Mouse (Mus musculus) MEL (cell line): ENCODE data around the gene Tanc1. TPM values are rescaled to one million over a fixed set of nuclear protein-coding genes. Genes with fewer than 3 reads are reported as not detected.

Source experiments
- DNase-seq: peaks from one replicate; pipeline ENCODE4 v3.0.0; 2011; ENCODE audit warnings: low read depth, low spot score
- H3K27ac ChIP-seq: 2 replicates; pipeline ENCODE4 v1.5.1; 2012; ENCODE audit warnings: low read depth, mild to moderate bottlenecking, control low read depth, low read length, moderate library complexity; ENCODE audit not compliant: control insufficient read depth
- H3K27me3 ChIP-seq, 2 experiments: fragments of 150-350 bp in 1 of 2; sonication (generic) in 1 of 2; 2 replicates each; pipeline ENCODE4 v1.6.1; 2012; ENCODE audit warnings: low read length in 2 of 2, mild to moderate bottlenecking in 2 of 2, improper control_type of control experiment in 1 of 2, moderate library complexity in 1 of 2; ENCODE audit not compliant: insufficient read depth in 2 of 2, control insufficient read depth in 1 of 2
- H3K36me3 ChIP-seq, 2 experiments: 2 replicates each; pipeline ENCODE4 v1.6.1; 2012 to 2014; ENCODE audit warnings: low read length in 2 of 2, improper control_type of control experiment in 1 of 2, inconsistent platforms in 1 of 2, mild to moderate bottlenecking in 1 of 2; ENCODE audit not compliant: insufficient read depth in 2 of 2, control insufficient read depth in 1 of 2
- H3K4me1 ChIP-seq, 2 experiments: fragments of 150-350 bp in 1 of 2; sonication (generic) in 1 of 2; 2 replicates each; pipeline ENCODE4 v1.6.1; 2012; ENCODE audit warnings: low read length in 2 of 2, improper control_type of control experiment in 1 of 2, mild to moderate bottlenecking in 1 of 2; ENCODE audit not compliant: insufficient read depth in 2 of 2, control insufficient read depth in 1 of 2
- H3K4me3 ChIP-seq, 2 experiments: fragments of 150-350 bp in 1 of 2; sonication (generic) in 1 of 2; 2 replicates each; pipeline ENCODE4 v1.5.1; 2012; ENCODE audit warnings: low read depth in 2 of 2, low read length in 2 of 2, mild to moderate bottlenecking in 2 of 2, moderate library complexity in 2 of 2, control low read depth in 1 of 2, improper control_type of control experiment in 1 of 2; ENCODE audit not compliant: control insufficient read depth in 1 of 2, insufficient read depth in 1 of 2
- H3K79me2 ChIP-seq: 2 replicates; pipeline ENCODE4 v1.6.1; 2012; ENCODE audit warnings: mild to moderate bottlenecking, low read length, moderate library complexity; ENCODE audit not compliant: control insufficient read depth, poor library complexity, insufficient read depth
- H3K9ac ChIP-seq: 2 replicates; pipeline ENCODE4 v1.6.1; 2012; ENCODE audit warnings: low read depth, mild to moderate bottlenecking, control low read depth, low read length, moderate library complexity; ENCODE audit not compliant: control insufficient read depth, poor library complexity, severe bottlenecking
- H3K9me3 ChIP-seq: fragments of 150-350 bp; sonication (generic); replicated peaks from 2 replicates; pipeline ENCODE4 v1.6.1; 2012; ENCODE audit warnings: mild to moderate bottlenecking, low read length, improper control_type of control experiment, moderate library complexity; ENCODE audit not compliant: insufficient read depth
- BHLHE40 ChIP-seq: IDR thresholded peaks from 2 replicates; pipeline ENCODE4 v1.6.1; 2012; ENCODE audit warnings: low read depth, mild to moderate bottlenecking, inconsistent platforms, low read length, improper control_type of control experiment, borderline replicate concordance
- CHD2 ChIP-seq: IDR thresholded peaks from 2 replicates; pipeline ENCODE4 v1.6.1; 2011; ENCODE audit warnings: low read length, improper control_type of control experiment
- E2F4 ChIP-seq: IDR thresholded peaks from 2 replicates; pipeline ENCODE4 v1.6.1; 2011; ENCODE audit warnings: low read depth, low read length, improper control_type of control experiment, borderline replicate concordance
- ELF1 ChIP-seq: IDR thresholded peaks from 2 replicates; pipeline ENCODE4 v1.6.1; 2014; ENCODE audit warnings: low read depth, mild to moderate bottlenecking, inconsistent platforms, low read length, improper control_type of control experiment, moderate library complexity
- ETS1 ChIP-seq: IDR thresholded peaks from 2 replicates; pipeline ENCODE4 v1.6.1; 2012; ENCODE audit warnings: low read depth, mild to moderate bottlenecking, inconsistent platforms, low read length, improper control_type of control experiment, moderate library complexity
- GABPA ChIP-seq: IDR thresholded peaks from 2 replicates; pipeline ENCODE4 v1.6.1; 2012; ENCODE audit warnings: low read depth, mild to moderate bottlenecking, inconsistent platforms, low read length, improper control_type of control experiment, moderate library complexity
- GATA1 ChIP-seq: IDR thresholded peaks from 2 replicates; pipeline ENCODE4 v1.6.1; 2011; ENCODE audit warnings: low read depth, low read length, improper control_type of control experiment
- HCFC1 ChIP-seq: IDR thresholded peaks from 2 replicates; pipeline ENCODE4 v1.6.1; 2012; ENCODE audit warnings: low read depth, mild to moderate bottlenecking, inconsistent platforms, low read length, improper control_type of control experiment, moderate library complexity
- KAT2A ChIP-seq: conservative IDR thresholded peaks from 2 replicates; pipeline ENCODE4 v1.6.1; 2012; ENCODE audit warnings: low read depth, low read length, improper control_type of control experiment, inconsistent platforms
- MAX ChIP-seq: IDR thresholded peaks from 2 replicates; pipeline ENCODE4 v1.6.1; 2011; ENCODE audit warnings: low read length, improper control_type of control experiment
- MYB ChIP-seq: IDR thresholded peaks from 2 replicates; pipeline ENCODE4 v1.6.1; 2011; ENCODE audit warnings: mild to moderate bottlenecking, low read depth, low read length, improper control_type of control experiment
- NRF1 ChIP-seq: IDR thresholded peaks from 2 replicates; pipeline ENCODE4 v1.6.1; 2014; ENCODE audit warnings: low read depth, mild to moderate bottlenecking, inconsistent platforms, low read length, improper control_type of control experiment, moderate library complexity; ENCODE audit not compliant: poor library complexity, insufficient read depth, severe bottlenecking
- POLR2AphosphoS2 ChIP-seq: IDR thresholded peaks from 2 replicates; pipeline ENCODE4 v1.6.1; 2011; ENCODE audit warnings: low read length, improper control_type of control experiment
- TAL1 ChIP-seq: IDR thresholded peaks from 2 replicates; pipeline ENCODE4 v1.6.1; 2012; ENCODE audit warnings: mild to moderate bottlenecking, inconsistent platforms, low read length, moderate library complexity, mixed read lengths
- UBTF ChIP-seq: IDR thresholded peaks from 2 replicates; pipeline ENCODE4 v1.6.1; 2012; ENCODE audit warnings: low read depth, mild to moderate bottlenecking, inconsistent platforms, low read length, improper control_type of control experiment, moderate library complexity, borderline replicate concordance; ENCODE audit not compliant: insufficient read depth
- USF1 ChIP-seq: IDR thresholded peaks from 2 replicates; pipeline ENCODE4 v1.6.1; 2014; ENCODE audit warnings: low read depth, mild to moderate bottlenecking, inconsistent platforms, low read length, improper control_type of control experiment, moderate library complexity
- ZKSCAN1 ChIP-seq: IDR thresholded peaks from 2 replicates; pipeline ENCODE4 v1.6.1; 2012; ENCODE audit warnings: low read depth, mild to moderate bottlenecking, inconsistent platforms, low read length, improper control_type of control experiment, moderate library complexity
- polyA plus RNA-seq, 2 experiments: library from polyadenylated mRNA; stranded (reverse) in 1 of 2; unstranded in 1 of 2; fragments of >175 nt in 1 of 2; fragments of >200 nt in 1 of 2; gene quantifications; 2 replicates each; pipeline versions ENCODE4 v1.2.1 to v1.2.4; 2012; ENCODE audit warnings: low replicate concordance in 2 of 2, low read depth in 1 of 2; ENCODE audit not compliant: insufficient read length in 2 of 2, insufficient read depth in 1 of 2, missing spikeins in 1 of 2
- total RNA-seq: library from RNA; depleted of rRNA; stranded (reverse); fragments of 300-350 nt; gene quantifications from 2 replicates; pipeline ENCODE4 v1.2.3, GENCODE M21; 2012

Gene Tanc1
- total and polyA plus RNA-seq, 3 experiments, result 0.54 to 0.78 TPM; not detected in 1

DNA sequence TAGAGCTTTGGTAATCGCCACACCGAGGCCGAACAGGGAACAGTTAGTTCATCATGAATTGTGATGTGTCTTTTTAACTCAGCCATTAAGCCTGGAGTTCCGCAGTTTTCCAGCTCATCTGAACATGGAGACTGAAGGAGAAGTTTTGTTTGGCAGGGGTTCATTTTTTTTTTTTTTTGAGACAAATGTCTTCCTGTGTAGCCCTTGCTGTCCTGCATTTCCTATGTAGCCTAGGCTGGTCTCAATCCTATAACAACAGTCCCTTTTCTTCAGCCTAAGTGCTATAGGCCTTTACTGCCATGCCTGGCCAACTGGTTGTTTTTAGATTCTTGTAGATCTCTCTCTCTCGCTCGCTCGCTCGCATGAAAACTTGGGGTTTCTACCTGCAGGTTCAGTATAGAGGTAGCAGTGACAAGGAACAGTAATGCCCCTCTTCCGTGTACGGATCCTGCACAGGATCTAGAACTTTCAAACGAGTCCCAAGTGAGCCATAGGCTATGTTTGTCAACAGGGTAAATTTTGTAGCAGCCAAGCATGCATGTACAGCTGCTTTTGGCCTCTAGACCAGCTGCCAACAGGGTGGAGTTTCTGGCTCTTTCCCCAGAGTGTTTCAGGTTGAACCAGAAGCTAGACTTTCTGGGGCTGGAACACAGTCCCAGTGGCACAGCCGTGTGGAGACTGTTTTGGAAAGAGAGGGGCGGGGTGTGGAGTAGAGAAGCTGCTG, 157.0 kb downstream of the Tanc1 start:
- H3K36me3 ChIP-seq, result no peaks in the 10 kb centered on the region
- H3K4me3 ChIP-seq, result no peak overlapping the region
- no peak for DNase-seq
- H3K79me2 ChIP-seq, result no peaks in the 10 kb centered on the region
- H3K4me1 ChIP-seq, result no peaks in the 10 kb centered on the region
- H3K27me3 ChIP-seq, result no peaks in the 10 kb centered on the region; a peak in 1 of 4 replicates
- H3K27ac ChIP-seq, result no peak overlapping the region
- no peaks in the 10 kb centered on the region for H3K9me3 ChIP-seq
- TF ChIP-seq HCFC1, result no peak
- no peak for TF ChIP-seq ETS1
- no peak for TF ChIP-seq ZKSCAN1
- no peak for TF ChIP-seq POLR2AphosphoS2
- no peak for TF ChIP-seq UBTF
- no peak for TF ChIP-seq GABPA
- TF ChIP-seq MAX, result no peak
- TF ChIP-seq NRF1, result no peak
- TF ChIP-seq TAL1, result no peak
- TF ChIP-seq KAT2A, result no peak
- no peak for TF ChIP-seq MYB
- no peak for TF ChIP-seq BHLHE40
- TF ChIP-seq E2F4, result no peak
- TF ChIP-seq ELF1, result no peak
- TF ChIP-seq USF1, result no peak
- H3K9ac ChIP-seq, result no peak overlapping the region

DNA sequence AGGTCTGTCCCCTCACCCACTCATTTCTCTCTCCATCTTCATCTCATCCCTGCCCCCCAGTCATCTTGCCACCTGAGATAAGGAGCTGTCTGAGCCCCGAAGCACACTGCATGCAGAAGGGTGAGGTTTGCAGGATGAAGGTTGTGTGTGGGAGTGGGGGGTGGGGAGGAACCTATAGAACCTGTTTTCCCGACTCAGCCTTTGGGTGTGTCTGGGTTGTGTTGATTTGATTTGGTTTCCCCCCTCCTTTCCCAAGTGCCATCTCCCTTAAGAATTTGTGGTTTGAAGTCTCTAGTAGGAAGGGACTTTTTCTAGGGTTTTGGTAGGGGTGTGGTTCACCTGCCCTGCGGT, 157.5 kb downstream of the Tanc1 start:
- no peaks in the 10 kb centered on the region for H3K9me3 ChIP-seq
- H3K79me2 ChIP-seq, result no peaks in the 10 kb centered on the region
- DNase-seq, result no peak
- no peaks in the 10 kb centered on the region; a peak in 1 of 4 replicates for H3K27me3 ChIP-seq
- no peaks in the 10 kb centered on the region for H3K4me1 ChIP-seq
- TF ChIP-seq CHD2 (no peak), NRF1 (no peak), GATA1 (no peak), KAT2A (no peak), MAX (no peak)
- H3K36me3 ChIP-seq, result no peaks in the 10 kb centered on the region
- H3K9ac ChIP-seq, result no peak overlapping the region
- no peak overlapping the region for H3K4me3 ChIP-seq
- H3K27ac ChIP-seq, result no peak overlapping the region
